Mouse (Mus musculus): ENCODE results near the gene Orm3. TPM values are rescaled to one million over a fixed set of nuclear protein-coding genes. Genes with fewer than 3 reads are reported as not detected.

Orm3 gene
- polyA plus RNA-seq, 1 experiment from 2014 or later = not detected

- Histone ChIP-seq H3K9ac (ENCODE audit: low read length) (no peak overlapping the region), H3K27me3 (ENCODE audit: control insufficient read depth, insufficient read depth, low read length) (no peaks in the 10 kb centered on the region), H3K4me2 (ENCODE audit: low read depth) (no peak overlapping the region), H3K4me3 (ENCODE audit: low read depth, low read length) (no peak overlapping the region), H3K36me3 (ENCODE audit: control insufficient read depth, insufficient read depth, low read length) (peaks cover 7% of the 10 kb centered on the region; the same call in 1 of the 2 replicates), H3K9me3 (ENCODE audit: control insufficient read depth, low read length) (no peaks in the 10 kb centered on the region), H3K4me1 (ENCODE audit: control insufficient read depth, insufficient read depth, low read length) (no peaks in the 10 kb centered on the region), H3K27ac (ENCODE audit: low read depth, low read length) (no peak overlapping the region)
- DNase-seq (ENCODE audit: low spot score) = no peak
- ATAC-seq (ENCODE audit: insufficient read depth, low FRiP score, low TSS enrichment) = no peak
- WGBS = 72% methylated on average over 7 of the region's 7 CpGs
These were observed 21.5 kb downstream of the Orm3 start for GRCm38 (mm10) chr4:63377483-63377882.

- no peak for ATAC-seq (ENCODE audit: insufficient read depth, low FRiP score, low TSS enrichment)
- H3K27me3 ChIP-seq (ENCODE audit: control insufficient read depth, insufficient read depth, low read length) = no peaks in the 10 kb centered on the region
- H3K27ac ChIP-seq (ENCODE audit: low read depth, low read length) = no peak overlapping the region
- H3K4me1 ChIP-seq (ENCODE audit: control insufficient read depth, insufficient read depth, low read length) = no peaks in the 10 kb centered on the region
- H3K4me2 ChIP-seq (ENCODE audit: low read depth) = no peak overlapping the region
- no peak overlapping the region for H3K9ac ChIP-seq (ENCODE audit: low read length)
- peaks cover 5% of the 10 kb centered on the region; the same call in 1 of the 2 replicates for H3K36me3 ChIP-seq (ENCODE audit: control insufficient read depth, insufficient read depth, low read length)
- DNase-seq (ENCODE audit: low spot score) = no peak
- no peaks in the 10 kb centered on the region for H3K9me3 ChIP-seq (ENCODE audit: control insufficient read depth, low read length)
- 91% methylated on average over 4 of the region's 4 CpGs for WGBS
- H3K4me3 ChIP-seq (ENCODE audit: low read depth, low read length) = no peak overlapping the region
These were observed 26.9 kb downstream of the Orm3 start for GRCm38 (mm10) chr4:63382676-63383369.

GRCm38 (mm10) chr4:63383474-63383873 lies 27.5 kb downstream of the Orm3 start:
- Histone ChIP-seq H3K36me3 (ENCODE audit: control insufficient read depth, insufficient read depth, low read length) (peaks cover 5% of the 10 kb centered on the region; the same call in 1 of the 2 replicates), H3K4me2 (ENCODE audit: low read depth) (no peak overlapping the region), H3K9me3 (ENCODE audit: control insufficient read depth, low read length) (no peaks in the 10 kb centered on the region), H3K27ac (ENCODE audit: low read depth, low read length) (no peak overlapping the region), H3K4me1 (ENCODE audit: control insufficient read depth, insufficient read depth, low read length) (peaks cover under 1% of the 10 kb centered on the region; the same call in 1 of the 2 replicates), H3K9ac (ENCODE audit: low read length) (no peak overlapping the region), H3K27me3 (ENCODE audit: control insufficient read depth, insufficient read depth, low read length) (no peaks in the 10 kb centered on the region), H3K4me3 (ENCODE audit: low read depth, low read length) (no peak overlapping the region)
- WGBS = 75% methylated on average over 12 of the region's 12 CpGs
- no peak for ATAC-seq (ENCODE audit: insufficient read depth, low FRiP score, low TSS enrichment)
- DNase-seq (ENCODE audit: low spot score) = no peak

GRCm38 (mm10) chr4:63384262-63384661 lies 28.3 kb downstream of the Orm3 start:
- Histone ChIP-seq H3K36me3 (ENCODE audit: control insufficient read depth, insufficient read depth, low read length) (peaks cover 3% of the 10 kb centered on the region; the same call in 1 of the 2 replicates), H3K4me2 (ENCODE audit: low read depth) (no peak overlapping the region), H3K4me3 (ENCODE audit: low read depth, low read length) (no peak overlapping the region), H3K27ac (ENCODE audit: low read depth, low read length) (no peak overlapping the region), H3K9ac (ENCODE audit: low read length) (no peak overlapping the region), H3K4me1 (ENCODE audit: control insufficient read depth, insufficient read depth, low read length) (peaks cover 7% of the 10 kb centered on the region), H3K27me3 (ENCODE audit: control insufficient read depth, insufficient read depth, low read length) (no peaks in the 10 kb centered on the region), H3K9me3 (ENCODE audit: control insufficient read depth, low read length) (no peaks in the 10 kb centered on the region)
- ATAC-seq (ENCODE audit: insufficient read depth, low FRiP score, low TSS enrichment) (no peak), DNase-seq (ENCODE audit: low spot score) (no peak)
- 91% methylated on average over 4 of the region's 4 CpGs for WGBS

- DNase-seq (ENCODE audit: low spot score) (no peak), ATAC-seq (ENCODE audit: insufficient read depth, low FRiP score, low TSS enrichment) (no peak)
- peaks cover 13% of the 10 kb centered on the region for H3K4me1 ChIP-seq (ENCODE audit: control insufficient read depth, insufficient read depth, low read length)
- H3K4me2 ChIP-seq (ENCODE audit: low read depth) = no peak overlapping the region
- WGBS = 95% methylated on average over 3 of the region's 3 CpGs
- H3K4me3 ChIP-seq (ENCODE audit: low read depth, low read length) = no peak overlapping the region
- no peak overlapping the region for H3K9ac ChIP-seq (ENCODE audit: low read length)
- H3K9me3 ChIP-seq (ENCODE audit: control insufficient read depth, low read length) = no peaks in the 10 kb centered on the region
- no peak overlapping the region for H3K27ac ChIP-seq (ENCODE audit: low read depth, low read length)
- no peaks in the 10 kb centered on the region for H3K27me3 ChIP-seq (ENCODE audit: control insufficient read depth, insufficient read depth, low read length)
- H3K36me3 ChIP-seq (ENCODE audit: control insufficient read depth, insufficient read depth, low read length) = peaks cover 3% of the 10 kb centered on the region; the same call in 1 of the 2 replicates
These were observed 29.3 kb downstream of the Orm3 start for GRCm38 (mm10) chr4:63385253-63385652.

GRCm38 (mm10) chr4:63385784-63386183 lies 29.8 kb downstream of the Orm3 start:
- DNase-seq (ENCODE audit: low spot score) = no peak
- H3K9ac ChIP-seq (ENCODE audit: low read length) = no peak overlapping the region
- H3K27ac ChIP-seq (ENCODE audit: low read depth, low read length) = no peak overlapping the region
- ATAC-seq (ENCODE audit: insufficient read depth, low FRiP score, low TSS enrichment) = no peak
- H3K4me1 ChIP-seq (ENCODE audit: control insufficient read depth, insufficient read depth, low read length) = peaks cover 13% of the 10 kb centered on the region
- no peak overlapping the region for H3K4me3 ChIP-seq (ENCODE audit: low read depth, low read length)
- no peaks in the 10 kb centered on the region for H3K9me3 ChIP-seq (ENCODE audit: control insufficient read depth, low read length)
- H3K36me3 ChIP-seq (ENCODE audit: control insufficient read depth, insufficient read depth, low read length) = no peaks in the 10 kb centered on the region
- 92% methylated on average over 11 of the region's 11 CpGs for WGBS
- H3K4me2 ChIP-seq (ENCODE audit: low read depth) = no peak overlapping the region
- no peaks in the 10 kb centered on the region for H3K27me3 ChIP-seq (ENCODE audit: control insufficient read depth, insufficient read depth, low read length)

GRCm38 (mm10) chr4:63388029-63388428 lies 32.1 kb downstream of the Orm3 start:
- DNase-seq (ENCODE audit: low spot score) (no peak), ATAC-seq (ENCODE audit: insufficient read depth, low FRiP score, low TSS enrichment) (no peak)
- 74% methylated on average over 6 of the region's 6 CpGs for WGBS
- Histone ChIP-seq H3K9me3 (ENCODE audit: control insufficient read depth, low read length) (no peaks in the 10 kb centered on the region), H3K4me2 (ENCODE audit: low read depth) (no peak overlapping the region), H3K9ac (ENCODE audit: low read length) (no peak overlapping the region), H3K27me3 (ENCODE audit: control insufficient read depth, insufficient read depth, low read length) (no peaks in the 10 kb centered on the region), H3K27ac (ENCODE audit: low read depth, low read length) (no peak overlapping the region), H3K36me3 (ENCODE audit: control insufficient read depth, insufficient read depth, low read length) (no peaks in the 10 kb centered on the region), H3K4me3 (ENCODE audit: low read depth, low read length) (no peak overlapping the region), H3K4me1 (ENCODE audit: control insufficient read depth, insufficient read depth, low read length) (peaks cover 13% of the 10 kb centered on the region)

- H3K27ac ChIP-seq (ENCODE audit: low read depth, low read length) = peak overlapping the region; percentile 17; the same call in 1 of the 2 replicates
- no peak overlapping the region for H3K4me2 ChIP-seq (ENCODE audit: low read depth)
- peaks cover 13% of the 10 kb centered on the region for H3K4me1 ChIP-seq (ENCODE audit: control insufficient read depth, insufficient read depth, low read length)
- no peaks in the 10 kb centered on the region for H3K9me3 ChIP-seq (ENCODE audit: control insufficient read depth, low read length)
- WGBS = 32% methylated on average over 8 of the region's 8 CpGs
- no peak overlapping the region for H3K4me3 ChIP-seq (ENCODE audit: low read depth, low read length)
- H3K36me3 ChIP-seq (ENCODE audit: control insufficient read depth, insufficient read depth, low read length) = no peaks in the 10 kb centered on the region; the same call in 1 of the 2 replicates
- no peaks in the 10 kb centered on the region for H3K27me3 ChIP-seq (ENCODE audit: control insufficient read depth, insufficient read depth, low read length)
- H3K9ac ChIP-seq (ENCODE audit: low read length) = no peak overlapping the region; the same call in 1 of the 2 replicates
- DNase-seq (ENCODE audit: low spot score) = no peak
- peak; percentile 67 for ATAC-seq (ENCODE audit: insufficient read depth, low FRiP score, low TSS enrichment)
These were observed 33.3 kb downstream of the Orm3 start for GRCm38 (mm10) chr4:63389121-63389886.

All from neural tube, embryonic 11.5 days (tissue).